Mouse (Mus musculus): ENCODE data around the gene Stk4.

Stk4 gene

GRCm38 (mm10) chr2:164180124-164180523 lies 110.0 kb downstream of the Stk4 start:
- peak in 1 of 2 experiments; percentile 40 for DNase-seq

- DNase-seq = peak in 1 of 2 experiments; percentile 56
These were observed 110.6 kb downstream of the Stk4 start for GRCm38 (mm10) chr2:164180770-164181169.

- no peak for DNase-seq
These were observed 112.7 kb downstream of the Stk4 start, which contains the start of gene Wfdc5 for GRCm38 (mm10) chr2:164182692-164183255. Wfdc5 (minus strand) TSS chr2:164182742.

GRCm38 (mm10) chr2:164183340-164183739 lies 113.2 kb downstream of the Stk4 start:
- DNase-seq = no peak

- DNase-seq = no peak
These were observed 114.1 kb downstream of the Stk4 start for GRCm38 (mm10) chr2:164184145-164184719.

GRCm38 (mm10) chr2:164188722-164189121 lies 118.6 kb downstream of the Stk4 start:
- no peak for DNase-seq

GRCm38 (mm10) chr2:164190576-164190975 lies 120.5 kb downstream of the Stk4 start, which contains the start of gene Wfdc12:
Wfdc12 (minus strand) TSS chr2:164190608.
- peak in 1 of 2 experiments; percentile 36 for DNase-seq

- DNase-seq = no peak
These were observed 122.2 kb downstream of the Stk4 start for GRCm38 (mm10) chr2:164192279-164192678.

- DNase-seq = no peak
These were observed 125.0 kb downstream of the Stk4 start for GRCm38 (mm10) chr2:164194959-164195630.

GRCm38 (mm10) chr2:164195971-164196699 lies 126.0 kb downstream of the Stk4 start:
- no peak for DNase-seq

GRCm38 (mm10) chr2:164196700-164196990 lies 126.5 kb downstream of the Stk4 start:
- DNase-seq = no peak

- no peak for DNase-seq
These were observed 129.7 kb downstream of the Stk4 start, which contains the start of gene Wfdc15a for GRCm38 (mm10) chr2:164199626-164200327. Wfdc15a (minus strand) TSS chr2:164200130.

All from lung, adult 18-20 months (tissue).